Mouse (Mus musculus) myocyte (in vitro differentiated cells): ENCODE results near the gene Fcer2a.

Experiments used
- CEBPB ChIP-seq: IDR thresholded peaks from 2 replicates; pipeline ENCODE4 v1.6.1; 2011; ENCODE audit warnings: mild to moderate bottlenecking, moderate library complexity; ENCODE audit not compliant: poor library complexity, insufficient read depth, severe bottlenecking
- MAX ChIP-seq: IDR thresholded peaks from one replicate; pipeline ENCODE4 v1.6.1; 2011; ENCODE audit warnings: low read depth, mild to moderate bottlenecking, control low read depth
- POLR2A ChIP-seq: IDR thresholded peaks from one replicate; pipeline ENCODE4 v1.6.1; 2011; ENCODE audit warnings: low read depth, mild to moderate bottlenecking, control low read depth, moderate library complexity; ENCODE audit not compliant: insufficient read length
- POLR2AphosphoS2 ChIP-seq: IDR thresholded peaks from one replicate; pipeline ENCODE4 v1.6.1; 2011; ENCODE audit warnings: low read depth, control low read depth; ENCODE audit not compliant: insufficient read length
- TCF12 ChIP-seq: IDR thresholded peaks from one replicate; pipeline ENCODE4 v1.6.1; 2011; ENCODE audit warnings: mild to moderate bottlenecking, control low read depth; ENCODE audit not compliant: poor library complexity, insufficient read depth, severe bottlenecking
- USF1 ChIP-seq: IDR thresholded peaks from one replicate; pipeline ENCODE4 v1.6.1; 2011; ENCODE audit warnings: low read depth, mild to moderate bottlenecking, control low read depth, moderate library complexity

- TF ChIP-seq POLR2A, result no peak
- no peak for TF ChIP-seq TCF12
- TF ChIP-seq POLR2AphosphoS2, result no peak
- TF ChIP-seq MAX, result no peak
- no peak for TF ChIP-seq USF1
- TF ChIP-seq CEBPB, result no peak
Observed at GRCm38 (mm10) chr8:3711646-3712045, 17.7 kb upstream of the Fcer2a start.
